Mouse (Mus musculus): ENCODE data around the gene H2-Q10. TPM values are rescaled to one million over a fixed set of nuclear protein-coding genes. Genes with fewer than 3 reads are reported as not detected.
"Not testable (repeated sequence)": the region's sequence is repeated elsewhere in the genome, so short reads cannot be mapped to it uniquely, and the experiment has no call there.

The H2-Q10 gene
- polyA plus RNA-seq, 1 experiment: 0.04 TPM

DNA sequence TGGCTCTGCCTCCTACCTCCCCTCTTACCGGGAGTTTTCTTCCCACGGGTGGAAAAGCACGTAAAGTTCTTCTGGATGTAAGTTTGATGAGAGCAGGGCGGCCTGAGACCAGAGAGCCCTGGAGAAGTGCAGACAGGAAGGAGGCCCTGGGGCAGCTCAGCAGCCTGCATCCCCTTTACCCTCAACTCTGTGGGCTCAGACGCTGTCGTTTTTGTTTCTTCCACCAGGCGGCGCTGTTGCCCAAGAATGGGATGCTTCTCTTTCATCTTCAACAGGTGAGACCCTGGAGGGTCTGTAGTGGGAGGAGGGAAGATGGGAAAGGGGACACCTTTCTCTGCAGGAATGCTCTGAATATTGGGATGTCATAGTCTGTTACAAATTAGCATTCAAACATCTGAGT lies 4.2 kb upstream of the H2-Q10 start:
- H3K27ac ChIP-seq (ENCODE audit: insufficient read depth, low read length); H3K4me1 ChIP-seq (ENCODE audit: control insufficient read depth, insufficient read depth, low read length); H3K4me3 ChIP-seq (ENCODE audit: insufficient read depth, low read length): not testable (repeated sequence)
- peak; percentile 45 for TF ChIP-seq CTCF (IDR thresholded peaks at IDR 0.05; ENCODE audit: extremely low read depth, insufficient read depth, low read length)

DNA sequence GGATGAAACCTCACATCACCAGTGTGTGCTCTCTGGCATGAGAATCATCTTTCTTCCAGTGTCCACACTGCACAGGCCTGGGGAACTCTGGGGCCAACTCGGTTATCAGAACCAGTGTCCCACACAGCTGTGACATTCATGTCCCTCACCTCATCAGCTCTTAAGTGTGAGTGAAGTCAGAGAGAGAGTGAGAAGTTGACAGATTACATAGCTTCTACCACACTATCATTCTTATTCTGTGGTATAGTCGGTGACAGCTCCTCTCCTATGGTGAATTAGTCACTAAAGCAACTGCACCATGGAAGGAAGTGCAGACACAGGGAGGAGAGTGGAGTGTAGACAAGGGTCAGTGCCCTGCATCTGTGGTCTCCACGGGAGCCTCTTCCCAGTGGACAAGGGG lies 953 bp upstream of the H2-Q10 start:
- not testable (repeated sequence) for H3K4me3 ChIP-seq (ENCODE audit: insufficient read depth, low read length); H3K4me1 ChIP-seq (ENCODE audit: control insufficient read depth, insufficient read depth, low read length); H3K27ac ChIP-seq (ENCODE audit: insufficient read depth, low read length)

DNA sequence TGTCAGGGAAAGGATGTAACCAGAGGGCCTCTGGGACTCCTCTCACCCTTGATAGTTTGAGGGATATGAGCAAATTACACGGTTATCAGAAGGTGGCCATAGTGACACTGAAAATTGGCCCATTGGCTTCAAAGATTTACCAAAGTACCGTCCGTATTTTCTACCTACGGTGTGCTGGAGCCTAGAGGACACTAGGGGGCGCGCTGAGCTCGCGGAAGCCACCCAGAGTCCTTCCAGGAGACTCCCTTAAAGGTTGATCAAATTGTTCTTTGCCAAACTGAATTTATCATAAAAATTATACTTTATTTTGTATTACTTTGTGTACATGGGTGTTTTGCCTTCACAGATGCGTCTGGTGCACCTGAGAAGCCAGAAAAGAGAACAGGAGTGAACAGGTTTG lies 14.2 kb downstream of the H2-Q10 start:
- TF ChIP-seq POLR2A (IDR thresholded peaks at IDR 0.05; ENCODE audit: extremely low read depth, insufficient read depth, low read length) (no peak), CTCF (IDR thresholded peaks at IDR 0.05; ENCODE audit: extremely low read depth, insufficient read depth, low read length) (peak; percentile 82)
- Histone ChIP-seq H3K27ac (ENCODE audit: insufficient read depth, low read length) (no peak overlapping the region), H3K4me3 (ENCODE audit: insufficient read depth, low read length) (no peak overlapping the region), H3K4me1 (ENCODE audit: control insufficient read depth, insufficient read depth, low read length) (no peaks in the 10 kb centered on the region)

DNA sequence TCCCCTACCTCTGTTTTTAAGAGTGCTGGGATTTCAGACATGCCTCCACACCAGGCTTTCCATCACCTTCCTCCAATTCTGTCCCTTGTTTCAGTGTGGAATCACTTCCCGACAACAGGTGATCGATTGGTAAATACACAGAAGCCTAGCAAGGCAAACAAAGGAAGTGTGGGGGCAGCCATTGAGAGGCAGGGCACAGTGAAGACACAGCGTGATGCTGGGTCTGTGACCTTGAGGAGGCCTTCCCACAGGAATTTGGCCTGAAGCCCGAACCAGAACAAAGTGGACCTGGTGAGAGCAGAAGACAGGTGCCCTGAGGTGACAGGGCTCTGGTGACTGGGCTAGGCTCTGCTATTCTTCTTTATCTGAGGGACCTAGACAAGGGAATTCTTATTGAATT lies 15.8 kb downstream of the H2-Q10 start:
- TF ChIP-seq POLR2A (IDR thresholded peaks at IDR 0.05; ENCODE audit: extremely low read depth, insufficient read depth, low read length): no peak
- no peak for TF ChIP-seq CTCF (IDR thresholded peaks at IDR 0.05; ENCODE audit: extremely low read depth, insufficient read depth, low read length)
- no peak overlapping the region for H3K4me3 ChIP-seq (ENCODE audit: insufficient read depth, low read length)

DNA sequence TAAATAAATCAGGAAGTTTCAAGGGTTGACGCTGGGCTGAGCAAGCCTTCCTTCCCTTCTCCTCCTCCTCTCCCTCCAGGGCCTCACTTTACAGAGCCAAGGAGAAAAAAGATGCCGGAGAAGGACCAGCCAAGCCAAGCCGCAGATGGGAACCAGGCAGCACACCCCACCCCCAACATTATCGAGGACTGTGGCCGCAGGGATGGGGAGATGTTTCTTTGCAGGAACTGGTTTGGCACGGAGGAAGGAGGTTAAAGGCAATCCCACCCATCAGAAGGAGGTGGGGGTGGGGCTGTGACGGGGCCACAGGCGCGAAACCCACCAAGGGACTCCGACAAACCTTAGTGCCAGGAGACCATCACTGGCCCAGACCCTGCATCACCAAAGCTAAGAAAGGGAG lies 16.8 kb downstream of the H2-Q10 start:
- no peaks in the 10 kb centered on the region for H3K4me1 ChIP-seq (ENCODE audit: control insufficient read depth, insufficient read depth, low read length)
- no peak overlapping the region for H3K4me3 ChIP-seq (ENCODE audit: insufficient read depth, low read length)
- no peak overlapping the region for H3K27ac ChIP-seq (ENCODE audit: insufficient read depth, low read length)
- TF ChIP-seq POLR2A (IDR thresholded peaks at IDR 0.05; ENCODE audit: extremely low read depth, insufficient read depth, low read length): no peak
- TF ChIP-seq CTCF (IDR thresholded peaks at IDR 0.05; ENCODE audit: extremely low read depth, insufficient read depth, low read length): no peak

More for the DNA sequence above, 15.8 kb downstream of the H2-Q10 start:
- Histone ChIP-seq H3K27ac (ENCODE audit: insufficient read depth, low read length) (no peak overlapping the region), H3K4me1 (ENCODE audit: control insufficient read depth, insufficient read depth, low read length) (no peaks in the 10 kb centered on the region)

DNA sequence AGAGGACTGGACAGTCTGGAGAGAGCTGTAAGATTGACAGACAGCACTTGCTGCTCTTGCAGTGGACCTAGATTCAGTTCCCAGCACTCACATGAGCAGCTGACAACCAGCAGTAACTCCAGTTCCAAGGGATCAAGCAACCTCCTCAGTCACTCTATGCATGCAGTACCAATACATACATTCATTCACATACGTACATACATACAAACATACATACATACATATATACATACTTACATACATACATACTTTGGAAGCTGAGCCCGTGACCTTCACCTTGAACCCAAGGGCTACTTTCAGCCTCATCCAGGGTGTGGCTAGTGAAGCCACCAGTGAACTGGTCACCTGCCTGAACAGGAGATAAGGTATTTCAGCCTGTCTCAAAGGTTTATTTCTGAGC lies 18.2 kb downstream of the H2-Q10 start:
- H3K4me1 ChIP-seq (ENCODE audit: control insufficient read depth, insufficient read depth, low read length): no peaks in the 10 kb centered on the region
- TF ChIP-seq CTCF (IDR thresholded peaks at IDR 0.05; ENCODE audit: extremely low read depth, insufficient read depth, low read length) (no peak), POLR2A (IDR thresholded peaks at IDR 0.05; ENCODE audit: extremely low read depth, insufficient read depth, low read length) (no peak)
- no peak overlapping the region for H3K4me3 ChIP-seq (ENCODE audit: insufficient read depth, low read length)
- no peak overlapping the region for H3K27ac ChIP-seq (ENCODE audit: insufficient read depth, low read length)

DNA sequence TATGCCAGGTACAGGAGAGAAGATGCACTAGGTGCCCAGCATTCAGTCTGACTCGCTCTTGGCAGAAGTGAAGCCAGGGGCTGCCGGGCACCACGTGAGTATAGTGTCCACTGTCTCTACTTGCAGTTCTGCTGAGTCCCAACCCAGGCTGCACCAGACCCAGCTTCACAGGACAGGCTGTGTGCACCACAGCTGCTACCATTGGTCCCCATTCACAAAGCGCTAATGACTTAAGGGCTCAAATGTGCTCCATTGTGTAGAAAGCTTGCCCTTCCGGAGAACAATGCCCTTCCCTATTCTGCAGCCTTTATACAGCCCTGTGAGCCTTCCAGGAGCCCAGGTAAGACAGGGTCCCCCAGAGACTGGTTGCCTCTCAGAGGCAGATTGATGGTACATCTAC lies 20.4 kb downstream of the H2-Q10 start:
- H3K4me1 ChIP-seq (ENCODE audit: control insufficient read depth, insufficient read depth, low read length): no peaks in the 10 kb centered on the region
- no peak for TF ChIP-seq POLR2A (IDR thresholded peaks at IDR 0.05; ENCODE audit: extremely low read depth, insufficient read depth, low read length)
- no peak for TF ChIP-seq CTCF (IDR thresholded peaks at IDR 0.05; ENCODE audit: extremely low read depth, insufficient read depth, low read length)
- H3K27ac ChIP-seq (ENCODE audit: insufficient read depth, low read length): no peak overlapping the region
- no peak overlapping the region for H3K4me3 ChIP-seq (ENCODE audit: insufficient read depth, low read length)

DNA sequence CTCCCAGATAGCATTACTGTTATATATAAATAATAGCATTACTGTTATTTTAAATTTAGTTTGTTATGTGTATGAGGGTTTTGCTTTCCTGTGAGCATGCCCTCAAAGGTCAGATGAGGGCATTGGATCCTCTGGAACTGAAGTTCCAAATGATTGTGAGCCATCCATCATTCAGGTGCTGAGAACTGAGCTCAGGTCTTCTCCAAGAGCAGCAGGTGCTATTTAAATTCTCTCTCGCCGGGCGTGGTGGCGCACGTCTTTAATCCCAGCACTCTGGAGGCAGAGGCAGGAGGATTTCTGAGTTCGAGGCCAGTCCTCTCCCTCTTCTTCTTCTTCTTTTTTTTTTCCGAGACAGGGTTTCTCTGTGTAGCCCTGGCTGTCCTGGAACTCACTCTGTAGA lies 27.2 kb downstream of the H2-Q10 start:
- TF ChIP-seq CTCF (IDR thresholded peaks at IDR 0.05; ENCODE audit: extremely low read depth, insufficient read depth, low read length) (no peak), POLR2A (IDR thresholded peaks at IDR 0.05; ENCODE audit: extremely low read depth, insufficient read depth, low read length) (no peak)
- Histone ChIP-seq H3K4me1 (ENCODE audit: control insufficient read depth, insufficient read depth, low read length) (no peaks in the 10 kb centered on the region), H3K27ac (ENCODE audit: insufficient read depth, low read length) (no peak overlapping the region), H3K4me3 (ENCODE audit: insufficient read depth, low read length) (no peak overlapping the region)

DNA sequence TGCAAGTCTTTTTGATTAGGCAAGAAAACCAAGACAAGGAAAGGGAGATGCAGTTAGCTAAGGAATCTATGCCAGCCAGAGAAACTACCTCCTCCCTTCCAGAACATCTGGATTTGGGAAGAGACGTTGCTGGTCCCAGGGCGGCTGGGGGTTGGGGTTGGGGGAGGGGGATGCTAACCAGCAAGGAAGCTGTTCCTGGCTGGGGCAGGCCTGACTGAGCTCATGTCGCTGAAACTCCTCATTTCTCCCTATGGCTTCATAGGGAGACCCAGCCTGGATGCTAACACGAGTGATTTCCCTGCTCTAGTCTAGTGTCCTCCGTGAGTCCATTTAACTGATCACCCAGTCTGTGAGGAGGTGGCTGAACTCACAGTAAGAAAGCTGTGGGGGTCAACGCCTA lies 32.3 kb downstream of the H2-Q10 start:
- H3K4me3 ChIP-seq (ENCODE audit: insufficient read depth, low read length): no peak overlapping the region
- no peaks in the 10 kb centered on the region for H3K4me1 ChIP-seq (ENCODE audit: control insufficient read depth, insufficient read depth, low read length)
- TF ChIP-seq POLR2A (IDR thresholded peaks at IDR 0.05; ENCODE audit: extremely low read depth, insufficient read depth, low read length) (no peak), CTCF (IDR thresholded peaks at IDR 0.05; ENCODE audit: extremely low read depth, insufficient read depth, low read length) (no peak)
- no peak overlapping the region for H3K27ac ChIP-seq (ENCODE audit: insufficient read depth, low read length)

DNA sequence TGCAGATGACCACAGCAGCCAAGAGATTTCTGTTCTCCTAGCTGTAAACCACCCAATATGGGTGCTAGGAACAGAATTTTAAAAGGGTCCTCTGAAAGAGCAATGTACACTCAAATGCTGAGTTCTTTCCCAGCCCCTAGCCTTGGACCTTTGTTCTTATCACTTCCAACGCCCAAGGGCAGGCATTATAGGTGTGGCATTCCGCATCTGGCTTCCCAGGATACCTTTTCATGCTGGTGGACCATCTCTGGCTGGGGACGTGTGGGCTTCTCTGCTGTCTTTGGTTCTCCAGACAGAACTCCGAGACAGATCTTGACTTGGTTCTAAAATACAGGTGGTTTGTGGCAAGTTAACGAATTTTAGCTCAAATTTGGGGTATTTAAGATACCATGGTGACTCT lies 32.9 kb downstream of the H2-Q10 start:
- no peaks in the 10 kb centered on the region for H3K4me1 ChIP-seq (ENCODE audit: control insufficient read depth, insufficient read depth, low read length)
- no peak overlapping the region for H3K27ac ChIP-seq (ENCODE audit: insufficient read depth, low read length)
- H3K4me3 ChIP-seq (ENCODE audit: insufficient read depth, low read length): no peak overlapping the region

DNA sequence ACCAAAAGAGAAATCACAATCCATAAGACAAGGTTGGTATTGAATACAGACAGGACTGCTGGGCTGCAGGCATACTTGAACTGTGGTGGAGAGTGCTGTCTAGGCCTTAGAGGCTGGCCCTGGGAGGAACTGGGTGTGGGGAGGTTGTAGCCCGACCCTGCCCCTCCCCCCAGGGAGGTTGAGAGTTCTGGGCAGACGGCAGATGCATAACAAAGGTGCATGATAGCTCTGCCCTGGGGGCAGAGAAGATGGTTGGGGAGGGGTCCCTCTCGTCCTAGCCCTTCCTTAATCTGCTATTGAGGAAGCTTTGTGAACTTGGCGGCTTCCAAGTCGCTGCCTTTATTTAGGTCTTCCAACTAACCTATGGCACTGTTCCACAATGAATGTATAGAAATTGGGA lies 34.0 kb downstream of the H2-Q10 start:
- Histone ChIP-seq H3K27ac (ENCODE audit: insufficient read depth, low read length) (no peak overlapping the region), H3K4me3 (ENCODE audit: insufficient read depth, low read length) (no peak overlapping the region), H3K4me1 (ENCODE audit: control insufficient read depth, insufficient read depth, low read length) (no peaks in the 10 kb centered on the region)
- no peak for TF ChIP-seq CTCF (IDR thresholded peaks at IDR 0.05; ENCODE audit: extremely low read depth, insufficient read depth, low read length)
- TF ChIP-seq POLR2A (IDR thresholded peaks at IDR 0.05; ENCODE audit: extremely low read depth, insufficient read depth, low read length): no peak

More for the DNA sequence above, 32.9 kb downstream of the H2-Q10 start:
- TF ChIP-seq POLR2A (IDR thresholded peaks at IDR 0.05; ENCODE audit: extremely low read depth, insufficient read depth, low read length) (no peak), CTCF (IDR thresholded peaks at IDR 0.05; ENCODE audit: extremely low read depth, insufficient read depth, low read length) (no peak)
